Mouse (Mus musculus): ENCODE measurements around the gene Rgma.

DNA sequence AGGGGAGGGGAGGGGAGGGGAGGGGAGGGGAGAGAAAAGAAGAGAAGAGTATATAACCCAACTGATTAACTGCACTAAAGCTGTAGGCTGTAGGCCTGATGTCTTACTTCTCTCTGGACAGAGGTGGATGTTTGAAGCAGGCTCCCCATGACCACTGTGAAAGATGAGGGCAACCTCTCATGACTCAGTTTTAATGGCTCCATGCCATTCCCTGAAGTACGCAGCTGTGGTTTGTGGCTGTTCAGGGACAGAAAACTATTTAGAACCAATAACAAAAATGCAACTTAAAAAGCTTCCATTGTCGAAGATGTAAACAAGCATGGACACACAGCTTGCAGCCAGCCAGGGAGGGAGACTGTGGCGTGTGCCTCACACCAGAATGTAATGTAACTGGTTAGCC, 50.9 kb downstream of the Rgma start:
- TF ChIP-seq ZNF384 (IDR thresholded peaks at IDR 0.05; ENCODE audit: low read depth, low read length) (no peak), POLR2A (IDR thresholded peaks at IDR 0.05; ENCODE audit: low read depth, low read length) (no peak), CTCF (conservative IDR thresholded peaks at IDR 0.05 in 1 of 2, IDR thresholded peaks at IDR 0.05 in 1 of 2; ENCODE audit: low read depth in 2 of 2, low read length in 2 of 2) (no peak)
